Mouse (Mus musculus) right cerebral cortex, postnatal 10 days (tissue): Measurements from ENCODE around the gene Ttc34.
A peak's percentile ranks its signal among the peaks of the same experiment; 100 is the strongest.

Source experiments
- DNase-seq, 2 experiments: peaks; one replicate each; pipeline ENCODE4 v3.0.0; 2021; ENCODE audit warnings: low spot score in 2 of 2

Ttc34 gene

GRCm38 (mm10) chr4:154837170-154837569 is at the start of gene Ttc34:
Ttc34 (plus strand) TSS chr4:154837459.
- peak in 1 of 2 experiments; percentile 58 for DNase-seq

GRCm38 (mm10) chr4:154787960-154788702 is 49.1 kb upstream of the Ttc34 start:
- DNase-seq = peak; percentile 44 to 51

- no peak for DNase-seq
Measured at GRCm38 (mm10) chr4:154791894-154792293, 45.4 kb upstream of the Ttc34 start.

- DNase-seq = no peak
Measured at GRCm38 (mm10) chr4:154793499-154793898, 43.8 kb upstream of the Ttc34 start.

- DNase-seq = peak; percentile 35 to 67
Measured at GRCm38 (mm10) chr4:154797834-154798233, 39.4 kb upstream of the Ttc34 start.

GRCm38 (mm10) chr4:154800543-154800942 is 36.7 kb upstream of the Ttc34 start:
- no peak for DNase-seq

- DNase-seq = no peak
Measured at GRCm38 (mm10) chr4:154802210-154802609, 35.0 kb upstream of the Ttc34 start.

- DNase-seq = peak; percentile 45 to 66
Measured at GRCm38 (mm10) chr4:154825662-154826061, 11.6 kb upstream of the Ttc34 start.

- no peak for DNase-seq
Measured at GRCm38 (mm10) chr4:154826224-154826623, 11.0 kb upstream of the Ttc34 start.

- peak; percentile 32 to 34 for DNase-seq
Measured at GRCm38 (mm10) chr4:154827181-154827580, 10.1 kb upstream of the Ttc34 start.

- DNase-seq = no peak
Measured at GRCm38 (mm10) chr4:154827861-154828610, 9.2 kb upstream of the Ttc34 start.

- no peak for DNase-seq
Measured at GRCm38 (mm10) chr4:154831915-154832573, 5.2 kb upstream of the Ttc34 start.

GRCm38 (mm10) chr4:154836183-154836915 is 910 bp upstream of the Ttc34 start:
- no peak for DNase-seq

GRCm38 (mm10) chr4:154838741-154839140 is 1.5 kb downstream of the Ttc34 start:
- DNase-seq = no peak

- no peak for DNase-seq
Measured at GRCm38 (mm10) chr4:154839406-154839805, 2.1 kb downstream of the Ttc34 start.

- no peak for DNase-seq
Measured at GRCm38 (mm10) chr4:154852696-154853095, 15.4 kb downstream of the Ttc34 start.

- no peak for DNase-seq
Measured at GRCm38 (mm10) chr4:154853881-154854280, 16.6 kb downstream of the Ttc34 start.

GRCm38 (mm10) chr4:154854676-154855345 is 17.6 kb downstream of the Ttc34 start:
- peak in 1 of 2 experiments; percentile 16 for DNase-seq

- peak; percentile 93 to 95 for DNase-seq
Measured at GRCm38 (mm10) chr4:154855721-154856479, 18.6 kb downstream of the Ttc34 start.

GRCm38 (mm10) chr4:154856480-154856837 is 19.2 kb downstream of the Ttc34 start:
- DNase-seq = no peak
